Mouse (Mus musculus) CH12F3 (cell line): ENCODE data around the gene Il1rapl1.
"Not testable (repeated sequence)": the region's sequence is repeated elsewhere in the genome, so short reads cannot be mapped to it uniquely, and the experiment has no call there.

Experiments
- in situ Hi-C: fragments of 300-500 bp; cut with MboI; formaldehyde crosslinking; loops from 2 replicates; pipeline ENCODE4 v1.14.3; 2020; ENCODE audit warnings: low sequenced_read_pairs

The Il1rapl1 gene

DNA sequence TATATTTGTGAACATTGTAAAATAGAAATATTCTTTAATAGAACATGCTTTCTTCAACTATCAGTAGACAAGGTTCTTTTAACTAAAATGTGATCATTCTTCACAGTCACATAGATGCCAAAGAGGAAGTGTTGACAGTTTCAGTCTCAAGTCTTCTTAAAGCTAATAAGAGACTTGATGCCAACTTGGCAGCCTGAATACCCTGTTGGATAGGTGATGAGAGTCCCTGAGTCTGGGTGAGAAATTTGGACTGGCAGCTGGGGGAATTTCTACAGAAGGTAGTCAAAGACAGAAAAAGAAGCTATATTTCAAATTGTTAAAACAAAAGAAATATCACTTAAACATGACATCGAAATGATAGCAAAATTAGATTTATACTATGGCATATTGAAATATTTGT is 451.6 kb downstream of the Il1rapl1 start:
- in situ Hi-C loops: no loop called here

DNA sequence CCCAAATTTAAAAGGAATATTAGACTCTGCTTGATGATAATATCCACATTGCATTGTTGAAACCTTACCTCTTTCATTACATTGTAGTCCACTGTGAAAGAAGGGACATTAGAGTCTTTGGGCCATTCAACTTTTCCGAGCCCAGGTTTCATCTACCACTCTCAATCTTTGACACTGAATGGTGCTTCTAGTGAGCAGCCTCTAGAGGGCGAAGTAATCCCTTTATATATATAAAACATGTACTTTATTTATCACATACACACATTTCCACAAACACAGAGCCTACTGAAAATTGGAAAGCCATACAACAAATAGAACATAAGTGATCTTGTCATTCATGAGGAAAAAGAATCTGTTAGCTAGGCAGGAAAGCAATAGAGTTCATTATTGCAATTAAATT is 459.8 kb downstream of the Il1rapl1 start:
- in situ Hi-C loops: no loop called here

DNA sequence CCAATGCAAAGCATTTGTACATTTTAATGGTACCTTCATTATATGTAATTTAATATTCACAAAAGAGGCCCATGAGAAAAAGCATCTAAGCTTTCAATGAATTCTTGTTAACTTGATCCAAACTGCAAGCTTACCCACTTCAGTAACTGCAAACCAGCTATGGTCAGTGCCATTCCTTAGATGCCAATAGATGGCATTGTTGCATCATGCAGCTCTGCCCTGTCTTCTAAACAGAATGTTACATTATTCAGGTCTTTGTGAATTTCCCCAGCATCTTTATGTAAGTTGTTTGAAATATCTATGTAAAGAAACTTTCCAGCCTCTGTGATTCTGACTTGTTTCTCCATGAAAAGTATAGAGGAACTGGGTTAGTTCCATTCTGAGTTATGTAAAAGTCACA is 514.5 kb downstream of the Il1rapl1 start:
- in situ Hi-C loops: no loop called here

DNA sequence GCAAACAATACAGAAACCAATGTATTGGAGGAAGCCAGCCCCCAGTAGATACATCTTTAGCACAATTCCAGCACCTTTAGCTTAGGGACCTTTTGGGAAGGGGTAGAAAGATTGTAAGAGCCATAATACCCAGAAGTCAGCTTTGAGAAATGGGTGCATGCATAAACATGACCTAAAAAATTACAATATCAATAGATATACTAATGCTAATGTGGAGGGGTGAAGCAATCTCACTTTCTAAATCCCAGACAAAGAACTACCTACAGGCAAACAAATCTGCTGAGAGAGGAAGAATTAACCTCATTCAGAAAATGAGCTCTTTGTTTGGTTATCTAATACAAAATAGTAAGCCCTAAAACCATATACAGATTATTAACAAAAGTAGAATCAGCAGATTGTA is 607.4 kb downstream of the Il1rapl1 start:
- in situ Hi-C loops: no loop called here

DNA sequence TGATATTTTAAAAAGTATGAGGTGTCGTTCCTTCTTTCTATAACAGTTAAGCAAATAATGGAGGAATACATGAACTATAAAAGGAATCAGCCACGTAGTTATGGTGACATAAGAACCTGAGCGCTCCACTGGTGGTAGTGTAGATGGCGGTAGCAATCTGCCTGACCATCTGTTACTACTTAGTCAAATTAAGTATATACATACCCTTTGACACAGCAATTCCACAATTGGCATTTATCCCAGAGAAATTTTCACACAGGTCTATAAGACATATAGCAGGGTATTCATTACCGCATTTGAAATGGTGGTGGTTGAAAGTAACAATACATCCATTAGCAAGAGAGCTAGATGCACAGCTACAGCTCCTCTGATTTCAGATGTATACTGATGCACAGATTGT is 612.8 kb downstream of the Il1rapl1 start:
- in situ Hi-C loops: no loop called here

DNA sequence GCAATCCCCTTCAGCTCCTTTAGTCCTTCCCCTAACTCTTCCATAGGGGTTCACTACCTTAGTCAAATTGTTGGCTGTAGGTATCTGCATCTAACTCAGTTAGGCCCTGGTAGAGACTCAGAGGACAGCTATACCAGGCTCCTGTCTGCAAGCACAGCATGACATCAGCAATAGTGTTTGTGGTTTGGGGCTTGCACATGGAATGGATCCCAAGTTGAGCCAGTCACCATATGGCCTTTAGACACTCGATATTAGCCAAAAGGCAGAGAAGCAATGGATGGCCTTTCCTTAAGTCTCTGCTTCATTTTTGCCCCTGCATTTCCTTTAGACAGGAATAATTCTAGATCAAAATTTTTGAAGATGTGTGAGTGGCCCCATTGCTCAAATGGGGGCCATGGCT is 632.0 kb downstream of the Il1rapl1 start:
- in situ Hi-C loops: no loop called here

DNA sequence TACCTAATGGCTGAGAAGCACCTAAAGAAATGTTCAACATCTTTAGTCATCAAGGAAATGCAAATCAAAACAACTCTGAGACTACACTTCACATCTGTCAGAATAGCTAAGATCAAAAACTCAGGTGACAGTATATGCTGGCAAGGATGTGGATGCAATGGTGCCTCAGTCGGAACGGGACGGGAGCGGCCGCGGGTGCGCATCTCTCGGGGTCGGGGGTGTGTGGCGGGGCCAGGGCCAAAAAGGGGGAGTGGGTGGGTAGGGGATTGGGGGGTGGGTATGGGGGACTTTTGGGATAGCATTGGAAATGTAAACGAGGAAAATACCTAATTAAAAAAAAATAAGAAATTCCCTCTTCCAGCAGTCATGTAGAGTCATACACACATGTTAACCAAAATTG is 877.3 kb downstream of the Il1rapl1 start:
- in situ Hi-C loops: not testable (repeated sequence)

DNA sequence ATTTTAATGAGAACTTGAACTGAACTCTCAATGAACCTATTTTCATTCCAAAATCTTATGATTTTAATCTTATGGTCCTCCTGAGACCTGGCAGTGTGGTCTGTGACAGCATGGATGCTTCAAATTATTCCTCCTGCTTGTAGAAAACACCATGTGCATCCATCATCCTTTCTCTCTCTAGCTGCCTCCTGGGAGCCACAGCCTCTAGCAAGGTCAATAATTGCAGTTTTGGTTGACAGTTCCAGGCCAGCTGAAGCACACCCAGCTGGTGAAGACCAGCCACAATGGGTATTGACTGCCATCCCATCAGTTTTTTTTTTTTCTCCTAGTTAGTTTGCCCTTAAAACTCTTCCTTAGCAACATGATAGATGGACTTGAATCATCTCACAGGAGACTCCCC is 890.2 kb downstream of the Il1rapl1 start:
- in situ Hi-C loops: no loop called here

DNA sequence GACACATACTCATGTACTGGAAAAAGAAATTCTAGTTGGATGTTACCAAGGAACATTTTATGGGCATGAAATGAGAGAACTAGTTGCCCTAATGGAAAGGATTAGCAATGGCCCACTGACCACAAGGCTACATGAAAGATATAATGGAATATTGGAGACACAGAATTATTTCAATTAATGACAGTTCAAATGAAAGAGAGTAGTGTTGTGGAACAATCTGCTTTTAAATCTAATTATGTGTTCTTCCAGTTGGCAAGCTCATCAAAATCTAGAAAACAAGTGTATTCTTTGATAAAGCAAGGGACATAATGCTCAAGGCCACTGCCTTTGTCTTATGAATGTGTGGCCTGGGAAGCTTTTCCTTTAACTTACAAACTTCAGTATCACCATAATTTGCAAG is 1113.1 kb downstream of the Il1rapl1 start:
- in situ Hi-C loops: no loop called here

DNA sequence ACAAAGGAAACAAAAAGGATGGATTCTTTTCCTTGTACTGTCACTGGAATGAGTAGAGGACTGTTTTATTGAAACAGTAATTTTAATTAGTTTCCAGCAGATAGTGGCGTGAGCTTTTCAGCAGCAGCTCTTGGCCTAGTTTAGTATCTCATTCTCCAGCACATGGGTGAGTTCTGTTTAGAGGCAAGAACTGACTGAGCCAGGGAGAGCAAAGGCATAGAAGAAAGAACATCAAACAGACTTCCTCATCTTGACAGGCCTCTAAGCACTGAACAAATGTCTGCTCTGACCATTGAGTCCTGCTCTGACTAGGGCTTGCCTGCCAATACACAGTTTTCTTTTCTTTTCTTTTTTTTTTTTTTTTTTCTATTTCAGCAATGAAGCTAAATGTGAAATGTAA is 1160.3 kb downstream of the Il1rapl1 start:
- in situ Hi-C loops: no loop called here

DNA sequence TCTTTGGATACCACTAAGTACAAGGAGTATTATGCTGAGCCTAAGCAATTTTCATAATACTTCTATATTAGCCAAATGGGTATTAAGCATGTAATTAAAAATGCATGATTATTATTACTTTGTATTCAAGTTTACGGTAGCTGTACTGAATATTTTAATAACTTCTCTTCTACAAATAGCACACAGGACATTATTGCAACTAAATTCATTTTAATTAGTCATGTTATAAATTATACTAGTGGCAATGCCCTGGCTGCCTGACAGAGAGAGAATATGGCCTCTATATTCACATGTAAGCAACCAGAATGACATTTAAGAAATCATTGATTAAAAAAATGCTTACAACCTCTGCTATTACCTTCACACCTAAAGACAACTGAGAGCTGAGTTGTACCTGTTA is 1160.8 kb downstream of the Il1rapl1 start:
- in situ Hi-C loops: no loop called here

DNA sequence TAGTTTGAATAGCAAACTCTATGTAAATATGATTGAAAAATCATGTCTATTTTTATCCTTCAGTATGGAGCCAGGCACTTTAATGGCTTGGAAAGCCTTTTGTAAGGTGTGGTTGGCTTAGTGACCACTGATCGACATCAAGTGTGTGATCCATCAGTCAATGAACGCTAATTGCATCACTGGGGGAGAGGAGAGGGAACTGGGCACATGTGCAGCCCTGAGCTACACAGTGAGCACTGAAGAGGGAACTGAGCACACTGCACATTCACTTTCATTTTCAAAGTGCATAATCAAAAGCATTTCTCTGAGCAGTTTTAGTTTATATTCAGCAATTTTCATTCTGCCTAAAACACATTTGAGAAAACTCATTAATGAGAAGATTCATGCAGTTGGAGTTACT is 1164.5 kb downstream of the Il1rapl1 start:
- in situ Hi-C loops: no loop called here

DNA sequence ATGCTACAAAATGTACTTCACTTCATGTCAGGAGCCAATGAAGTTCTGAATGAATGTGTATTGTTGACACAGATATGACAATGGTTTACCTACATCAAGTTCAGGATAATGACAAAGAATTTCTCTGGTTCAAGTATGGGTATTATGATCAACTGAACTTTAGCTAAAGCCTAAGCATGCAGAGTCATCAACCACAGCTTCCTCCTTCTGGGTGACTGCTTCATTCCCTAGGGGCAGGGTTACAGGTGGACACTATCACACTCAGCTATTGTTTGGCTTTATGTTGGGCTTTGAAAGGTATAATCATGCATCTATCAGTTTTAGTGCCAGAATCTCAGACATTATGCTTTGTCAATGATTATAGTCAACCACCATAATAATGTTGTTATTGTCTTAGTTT is 1166.3 kb downstream of the Il1rapl1 start:
- in situ Hi-C loops: no loop called here

DNA sequence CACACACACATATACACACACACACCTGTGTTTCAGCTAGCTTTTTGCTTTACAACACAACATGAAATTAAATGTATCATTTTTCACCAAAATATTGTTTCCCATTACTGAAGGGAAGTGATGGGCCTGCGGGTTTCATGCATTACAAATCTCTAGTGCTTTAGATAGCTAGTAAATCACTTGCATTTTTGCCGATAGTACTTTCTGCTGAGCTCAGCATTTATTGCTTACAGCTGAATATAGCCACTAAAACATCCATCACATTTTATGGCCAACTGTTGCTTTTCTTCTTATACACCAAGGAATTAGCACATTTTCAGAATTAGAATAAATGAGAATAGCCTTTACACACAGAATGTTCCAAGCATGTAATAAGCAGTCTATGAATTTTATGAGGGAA is 1260.6 kb downstream of the Il1rapl1 start:
- in situ Hi-C loops: no loop called here

DNA sequence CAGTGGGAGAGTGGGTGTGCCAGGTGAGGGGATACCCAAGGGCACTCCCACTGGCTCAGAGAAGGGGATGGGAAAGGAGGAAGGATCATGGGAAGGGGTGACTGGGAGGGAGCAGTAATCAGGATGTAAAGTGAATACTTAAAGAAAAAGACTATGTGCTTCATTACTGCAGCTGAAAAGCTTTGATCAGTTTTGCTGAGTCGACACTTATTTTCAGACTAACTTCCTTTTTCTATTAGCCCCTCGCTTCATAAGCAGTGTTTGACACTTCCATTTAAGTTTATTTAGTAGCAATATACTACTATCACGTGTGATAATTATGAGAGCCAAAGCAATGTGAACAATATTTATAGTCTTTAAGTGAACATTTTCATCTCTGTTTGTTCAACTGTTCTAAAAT is 1307.2 kb downstream of the Il1rapl1 start:
- in situ Hi-C loops: no loop called here

DNA sequence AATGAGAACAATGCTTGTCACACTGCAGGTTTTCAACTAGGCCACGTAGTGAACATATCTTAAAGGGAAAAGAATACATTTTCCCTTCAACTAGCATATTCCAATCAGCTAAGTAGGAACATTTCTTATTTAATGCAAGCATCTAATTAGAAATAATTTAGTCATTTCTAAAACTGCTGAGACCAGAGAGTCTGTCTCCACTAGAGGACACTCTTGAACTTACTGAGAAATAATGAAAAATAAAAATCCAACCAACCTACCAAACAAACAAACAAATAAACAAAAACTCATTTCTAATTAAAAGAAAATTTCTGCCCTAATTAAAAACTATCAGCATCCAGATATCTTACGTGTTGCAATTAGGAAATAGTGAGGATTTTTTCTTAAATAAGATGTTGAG is 1312.7 kb downstream of the Il1rapl1 start:
- in situ Hi-C loops: no loop called here

DNA sequence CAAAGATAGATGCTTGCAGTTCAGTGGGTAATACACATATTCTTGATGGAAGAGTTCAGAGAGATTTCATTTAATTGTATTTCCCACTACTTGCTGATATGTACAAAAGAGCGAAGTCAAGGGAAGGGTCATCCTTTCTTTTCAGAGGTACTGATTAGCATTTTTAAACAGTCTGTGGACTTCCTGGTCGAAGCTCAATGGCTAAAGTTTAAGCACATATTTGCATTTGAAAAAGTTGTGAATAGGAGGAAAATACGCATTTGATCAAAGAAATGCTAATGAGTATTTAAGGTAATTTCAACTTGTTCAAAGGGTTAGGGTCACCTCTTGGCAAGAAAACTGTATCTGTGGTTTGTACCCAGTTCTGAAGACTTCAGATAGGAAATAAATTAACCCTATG is 1386.6 kb downstream of the Il1rapl1 start:
- in situ Hi-C loops: no loop called here
